Mouse (Mus musculus): Measurements from ENCODE around the gene Zfp429. TPM values are rescaled to one million over a fixed set of nuclear protein-coding genes. Genes with fewer than 3 reads are reported as not detected.
"Not testable (repeated sequence)": the region's sequence is repeated elsewhere in the genome, so short reads cannot be mapped to it uniquely, and the experiment has no call there.

The Zfp429 gene
- total RNA-seq (2021): 1 to 10 TPM; 3.5 to 4.0 TPM
- long read RNA-seq, experiment 1: 0 reads
- long read RNA-seq, experiment 2, partial matches to known transcripts: 0 of 1 reads
- long read RNA-seq, experiment 2, other reads (novel, unspliced or antisense): 0 of 1 reads

DNA sequence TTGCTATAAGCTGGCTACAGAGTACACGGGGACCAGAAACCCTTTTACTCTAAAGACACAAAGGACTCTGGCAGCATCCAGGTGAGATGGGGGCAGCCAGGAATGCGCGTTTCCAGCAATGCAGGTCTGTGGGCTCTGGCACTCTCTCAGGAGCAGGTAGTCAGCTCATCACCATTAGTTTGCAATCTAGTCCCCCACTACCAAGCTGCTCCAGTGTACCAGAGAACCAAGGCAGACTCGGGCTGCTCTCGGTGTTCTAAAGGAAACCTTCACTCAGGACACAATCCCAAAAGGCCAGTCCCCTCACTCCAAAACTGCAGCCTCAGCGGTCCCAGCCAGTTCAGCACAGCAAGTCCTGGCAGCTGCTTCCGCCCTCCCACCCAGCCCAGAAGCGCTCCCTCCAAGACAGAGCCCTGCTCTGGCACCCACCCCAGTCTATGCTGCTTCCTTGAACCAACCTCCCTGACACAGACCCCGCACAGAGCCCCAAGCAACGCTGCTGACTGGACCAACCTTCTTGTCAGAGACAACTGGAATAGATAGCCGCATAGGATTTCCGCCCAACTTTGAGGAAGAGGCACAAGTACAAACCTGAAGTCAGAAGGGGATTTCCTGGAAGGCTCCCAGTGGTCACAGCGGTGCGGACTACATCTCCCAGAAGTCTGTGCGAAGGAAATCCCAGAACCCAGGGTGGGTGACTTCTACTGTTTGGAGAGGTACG, at the start of gene Zfp429:
TSS of gene Zfp429 (minus strand) at position 637 of the 721 bp plus-strand sequence.
- peak; percentile 59 to 60 for DNase-seq (ENCODE audit: low spot score in 2 of 2)
- peak within 1 kb of the TSS; percentile 67; the same call in 1 of the 2 replicates for H3K27ac ChIP-seq
- H3K4me3 ChIP-seq: peak within 1 kb of the TSS; percentile 67

DNA sequence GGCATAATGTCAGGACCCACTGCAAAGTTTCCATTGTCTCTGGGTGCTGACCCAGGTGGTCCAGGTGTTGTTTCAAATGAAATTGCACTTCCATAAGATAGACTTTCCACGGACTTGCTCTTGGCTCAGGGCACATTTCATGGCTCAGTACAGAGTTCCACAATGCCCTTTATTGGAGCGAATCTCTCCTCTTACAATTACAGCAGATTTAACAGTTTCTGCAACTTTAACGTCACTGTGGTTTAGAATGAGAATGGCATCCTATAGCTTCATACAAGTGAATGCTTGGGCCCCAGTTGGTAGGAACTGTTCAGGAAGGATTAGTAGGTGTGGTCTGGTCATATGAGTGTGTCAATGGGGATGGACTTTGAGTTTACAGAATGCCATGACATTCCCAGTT, 37.5 kb upstream of the Zfp429 start:
- DNase-seq (ENCODE audit: low spot score in 2 of 2); H3K4me3 ChIP-seq; H3K27ac ChIP-seq: not testable (repeated sequence)

DNA sequence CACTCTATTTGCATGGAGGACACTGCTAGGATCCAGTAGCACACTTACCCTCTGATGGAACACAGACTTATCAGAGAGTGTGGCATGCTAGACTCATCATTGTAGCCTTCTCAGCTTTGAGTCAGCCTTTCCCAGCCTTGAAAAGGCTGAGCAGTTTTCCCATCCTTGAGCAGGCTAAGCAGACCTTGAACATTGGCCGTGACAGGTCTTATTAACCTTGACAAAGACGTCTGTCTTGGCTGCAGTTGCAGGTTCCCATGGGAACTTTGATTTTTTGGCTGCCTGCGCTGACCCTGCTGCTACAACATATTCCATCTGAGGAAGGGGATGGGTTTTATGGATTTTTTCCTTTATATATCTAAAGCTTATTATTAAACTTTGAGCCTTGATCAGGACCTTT, 28.5 kb upstream of the Zfp429 start:
- no peak for TF ChIP-seq CTCF (conservative IDR thresholded peaks at IDR 0.05)
- H3K27ac ChIP-seq: no peak overlapping the region

DNA sequence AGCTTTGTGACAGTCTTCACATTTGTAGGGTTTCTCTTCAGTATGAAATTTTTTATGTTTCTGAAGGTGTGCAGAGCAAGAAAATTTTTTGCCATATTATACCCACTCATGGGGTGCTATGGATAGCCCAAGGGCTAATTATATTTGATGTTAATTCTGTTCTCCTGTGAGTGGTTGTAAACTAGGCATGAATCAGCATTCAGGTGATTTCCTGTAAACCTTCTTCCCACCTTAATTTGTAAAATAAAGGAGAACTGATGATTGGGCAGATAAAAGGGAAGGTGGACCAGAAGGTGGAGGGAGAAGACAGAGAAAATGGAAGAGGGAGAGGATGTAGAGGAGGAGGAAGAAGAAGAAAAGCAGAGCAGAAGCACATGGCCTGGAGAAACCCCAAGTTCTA, 26.1 kb upstream of the Zfp429 start:
- H3K27ac ChIP-seq, H3K4me3 ChIP-seq: not testable (repeated sequence)

More for the DNA sequence above, 28.5 kb upstream of the Zfp429 start:
- DNase-seq (ENCODE audit: low spot score in 2 of 2): no peak
- no peak overlapping the region for H3K4me3 ChIP-seq

DNA sequence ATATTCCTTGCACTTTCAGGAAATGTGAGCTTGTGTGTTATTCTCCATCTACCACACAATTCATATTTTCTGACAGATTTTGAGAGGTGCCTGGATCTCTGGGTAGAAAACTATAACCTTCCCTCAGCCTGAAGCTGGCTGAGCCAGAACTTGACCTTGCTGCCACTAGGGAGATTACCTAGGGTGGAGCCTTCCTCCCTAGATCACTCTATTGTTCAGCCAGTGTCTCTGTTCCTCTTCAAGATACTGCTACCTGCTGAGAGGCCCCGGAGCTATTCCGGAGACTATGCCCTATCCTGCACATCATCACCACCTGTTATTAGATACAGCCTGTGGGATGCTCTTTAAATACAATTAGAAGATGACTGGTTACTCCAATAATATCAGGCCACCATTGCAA, 22.9 kb upstream of the Zfp429 start:
- H3K4me3 ChIP-seq; H3K27ac ChIP-seq; DNase-seq (ENCODE audit: low spot score in 2 of 2): not testable (repeated sequence)

More for the DNA sequence above, 26.1 kb upstream of the Zfp429 start:
- DNase-seq (ENCODE audit: low spot score in 2 of 2): not testable (repeated sequence)

DNA sequence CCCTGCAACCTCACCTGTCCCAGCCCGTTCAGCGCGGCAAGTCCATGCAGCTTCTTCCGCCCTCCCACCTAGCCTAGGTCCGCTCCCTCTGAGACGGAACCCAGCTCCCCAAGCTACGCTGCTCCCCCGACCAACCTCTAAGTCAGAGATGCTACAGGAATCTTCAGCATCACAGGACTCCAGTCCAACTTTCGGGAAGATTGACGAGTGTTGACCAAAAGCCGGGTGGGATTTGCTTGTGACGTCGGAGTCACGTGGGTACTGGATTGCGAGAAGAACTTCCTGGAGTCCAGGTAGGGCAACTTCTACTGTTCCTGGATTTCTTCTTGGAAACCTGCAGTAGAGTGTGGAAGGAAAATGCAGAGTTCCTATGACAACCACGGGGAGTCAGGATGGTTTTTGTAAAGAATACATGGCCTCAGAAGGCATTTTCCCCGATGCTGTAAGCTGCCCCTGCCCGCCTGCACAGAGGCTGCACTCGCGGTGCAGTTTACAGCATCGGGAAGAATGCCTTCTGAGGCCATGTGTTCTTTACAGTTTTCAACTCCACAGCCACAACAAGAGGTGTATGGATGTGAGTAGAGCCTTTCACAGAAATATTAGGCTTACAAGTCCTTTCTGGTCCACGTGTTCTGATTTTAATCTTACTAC, 21.7 kb upstream of the Zfp429 start, which contains the start of gene Zfp459:
TSS of gene Zfp459 (minus strand) at position 212 of the 651 bp plus-strand sequence.
- Histone ChIP-seq H3K4me3 (peak within 1 kb of the TSS; percentile 75), H3K27ac (0 out of 2 replicates have a peak within 1 kb of the TSS, but pooled peaks have one; percentile 20)
- TF ChIP-seq CTCF (conservative IDR thresholded peaks at IDR 0.05): no peak
- peak; percentile 4 to 36 for DNase-seq (ENCODE audit: low spot score in 2 of 2)

DNA sequence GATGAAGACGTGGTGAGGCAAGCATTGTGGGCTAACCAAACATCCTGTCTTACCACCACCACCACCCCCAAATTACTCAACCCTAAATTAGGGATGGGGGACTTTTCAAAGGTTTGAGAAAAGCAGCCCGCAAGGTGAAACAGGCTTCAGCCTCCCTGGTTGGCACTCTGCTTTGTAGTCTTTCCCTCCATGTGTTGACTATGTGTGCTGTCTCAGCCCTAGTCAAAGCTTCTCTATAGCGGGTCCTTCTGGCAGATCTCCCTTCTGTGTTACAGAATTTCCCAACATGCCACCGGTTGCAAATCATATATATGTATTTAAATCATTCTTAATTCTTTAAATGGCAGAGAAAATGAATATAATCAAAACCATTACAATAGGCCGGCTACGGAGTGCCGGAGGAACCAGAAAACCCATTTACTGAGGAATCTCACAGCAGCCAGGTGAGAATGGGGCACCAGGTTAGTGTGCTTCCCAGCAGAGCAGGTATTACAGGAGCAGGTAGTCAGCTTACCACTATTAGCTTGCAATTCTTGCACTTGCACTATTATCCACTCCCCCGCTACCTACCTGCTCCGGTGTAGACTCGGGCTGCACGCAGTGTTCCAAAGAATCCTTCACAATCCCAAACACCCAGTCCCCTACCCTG, 21.1 kb upstream of the Zfp429 start:
- no peak for DNase-seq (ENCODE audit: low spot score in 2 of 2)
- 0 out of 2 replicates have a peak overlapping the region, but pooled peaks have one; percentile 20 for H3K27ac ChIP-seq
- peak overlapping the region; percentile 75 for H3K4me3 ChIP-seq
- no peak for TF ChIP-seq CTCF (conservative IDR thresholded peaks at IDR 0.05)

DNA sequence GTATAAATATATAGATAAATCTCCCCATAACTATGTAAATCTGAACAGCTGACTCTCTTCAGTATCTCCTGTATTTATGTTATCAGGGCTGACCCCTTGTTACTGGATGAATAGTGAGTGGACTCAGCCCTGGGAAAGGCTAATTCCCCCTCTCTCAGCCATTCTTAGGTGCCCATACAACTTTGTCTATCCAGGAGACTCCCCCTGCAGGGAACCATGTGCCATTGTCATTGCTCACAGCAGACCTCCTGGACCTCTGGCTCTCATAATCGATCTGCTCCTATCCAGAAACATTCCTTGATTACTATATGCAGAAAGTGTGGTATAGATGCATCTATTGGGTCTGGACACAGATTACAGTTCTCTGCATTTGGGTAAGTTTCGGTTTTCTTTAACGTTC, 17.2 kb upstream of the Zfp429 start:
- DNase-seq (ENCODE audit: low spot score in 2 of 2): no peak
- H3K4me3 ChIP-seq: no peak overlapping the region
- no peak overlapping the region for H3K27ac ChIP-seq
- TF ChIP-seq CTCF (conservative IDR thresholded peaks at IDR 0.05): no peak

DNA sequence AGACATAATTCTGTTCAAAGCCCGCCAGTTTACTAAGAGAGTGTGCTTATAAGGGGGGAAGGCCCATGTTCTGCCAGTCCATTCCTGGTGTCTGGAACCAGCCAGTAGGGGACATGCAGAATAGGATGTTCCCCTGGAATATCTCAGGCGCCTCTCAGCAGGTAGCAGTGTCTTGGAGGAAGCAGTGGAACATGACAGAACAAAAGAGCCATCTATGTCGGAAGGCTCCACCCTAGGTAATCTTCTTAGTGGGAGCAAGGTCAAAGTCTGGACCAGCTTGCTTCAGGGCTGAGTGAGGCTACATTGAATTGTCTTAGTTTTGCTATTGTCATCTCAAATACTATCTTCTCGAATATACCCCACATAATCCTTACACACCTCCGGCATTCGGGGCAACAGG, 16.1 kb upstream of the Zfp429 start:
- no peak for DNase-seq (ENCODE audit: low spot score in 2 of 2)
- no peak overlapping the region for H3K4me3 ChIP-seq
- H3K27ac ChIP-seq: no peak overlapping the region
- TF ChIP-seq CTCF (conservative IDR thresholded peaks at IDR 0.05): no peak

DNA sequence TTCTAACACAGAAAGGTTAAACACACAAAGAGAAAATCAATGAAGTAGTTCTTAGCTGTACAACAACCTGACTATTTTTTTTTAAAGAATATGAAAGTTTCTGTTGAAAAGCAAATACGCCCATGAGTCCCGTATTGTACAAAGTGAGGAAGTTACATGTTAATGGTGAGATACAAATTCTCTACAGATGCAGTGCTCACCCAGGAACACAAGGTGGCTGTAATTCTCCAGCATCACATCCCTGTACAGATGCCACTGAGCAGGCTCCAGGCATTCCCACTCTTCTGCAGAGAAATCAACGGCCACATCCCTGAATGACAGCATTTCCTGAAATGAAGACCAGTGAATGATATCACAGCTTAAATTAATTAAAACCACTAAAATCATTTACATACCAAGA, 14.0 kb upstream of the Zfp429 start:
- peak; percentile 54 for TF ChIP-seq CTCF (conservative IDR thresholded peaks at IDR 0.05)
- not testable (repeated sequence) for DNase-seq (ENCODE audit: low spot score in 2 of 2); H3K4me3 ChIP-seq

DNA sequence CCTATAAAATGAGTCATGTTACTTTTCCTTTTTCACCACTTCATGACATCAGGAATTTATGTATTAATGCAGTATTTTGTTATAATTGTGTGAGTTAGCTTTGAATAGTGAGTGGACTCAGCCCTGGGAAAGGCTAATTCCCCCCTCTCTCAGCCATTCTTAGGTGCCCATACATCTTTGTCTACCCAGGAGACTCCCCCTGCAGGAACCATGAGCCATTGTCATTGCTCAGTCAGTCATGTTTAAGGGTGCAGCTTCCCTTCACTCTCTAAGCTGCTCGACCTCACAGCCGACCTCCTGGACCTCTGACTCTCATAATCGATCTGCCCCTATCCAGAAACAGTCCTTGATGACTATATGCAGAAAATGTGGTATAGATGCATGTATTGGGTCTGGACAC, 23.4 kb downstream of the Zfp429 start:
- not testable (repeated sequence) for H3K4me3 ChIP-seq; H3K27ac ChIP-seq; DNase-seq (ENCODE audit: low spot score in 2 of 2)
- 0 out of 2 replicates have a peak, but pooled peaks have one; percentile 4 for TF ChIP-seq CTCF (conservative IDR thresholded peaks at IDR 0.05)

More for the DNA sequence above, 14.0 kb upstream of the Zfp429 start:
- H3K27ac ChIP-seq: not testable (repeated sequence)

DNA sequence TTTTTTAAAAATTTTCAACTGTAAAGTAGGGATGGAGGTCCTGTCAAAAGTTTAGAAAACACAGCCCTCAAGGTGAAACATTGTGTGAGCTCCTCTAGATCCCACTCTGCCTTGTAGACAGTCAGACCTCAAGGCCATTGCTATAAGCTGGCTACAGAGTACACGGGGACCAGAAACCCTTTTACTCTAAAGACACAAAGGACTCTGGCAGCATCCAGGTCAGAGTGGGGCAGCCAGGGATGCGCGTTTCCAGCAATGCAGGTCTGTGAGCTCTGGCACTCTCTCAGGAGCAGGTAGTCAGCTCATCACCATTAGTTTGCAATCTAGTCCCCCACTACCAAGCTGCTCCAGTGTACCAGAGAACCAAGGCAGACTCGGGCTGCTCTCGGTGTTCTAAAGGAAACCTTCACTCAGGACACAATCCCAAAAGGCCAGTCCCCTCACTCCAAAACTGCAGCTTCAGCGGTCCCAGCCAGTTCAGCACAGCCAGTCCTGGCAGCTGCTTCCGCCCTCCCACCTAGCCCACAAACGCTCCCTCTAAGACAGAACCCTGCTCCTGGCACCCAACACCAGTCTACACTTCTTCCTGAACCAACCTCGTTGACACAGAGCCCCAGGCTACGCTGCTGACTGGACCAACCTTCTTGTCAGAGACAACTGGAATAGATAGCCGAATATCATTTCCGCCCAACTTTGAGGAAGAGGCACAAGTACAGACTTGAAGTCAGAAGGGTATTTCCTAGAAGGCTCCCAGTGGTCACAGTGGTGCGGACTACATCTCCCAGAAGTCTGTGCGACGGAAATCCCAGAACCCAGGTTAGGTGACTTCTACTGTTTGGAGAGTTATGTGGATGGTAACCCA, 24.3 kb downstream of the Zfp429 start, which contains the start of the genes Gm28041 and Zfp456:
TSS of gene Gm28041 (minus strand) at position 684 of the 862 bp plus-strand sequence.
TSS of gene Zfp456 (minus strand) at position 761 of the 862 bp plus-strand sequence.
- H3K4me3 ChIP-seq: peak within 1 kb of the TSS; percentile 42
- not testable (repeated sequence) for H3K27ac ChIP-seq
- DNase-seq (ENCODE audit: low spot score in 2 of 2): peak; percentile 20 to 22
